Mouse (Mus musculus) ES-Bruce4 (cell line): Measurements from ENCODE around the gene Togaram2. TPM values are rescaled to one million over a fixed set of nuclear protein-coding genes. Genes with fewer than 3 reads are reported as not detected.

ENCODE experiments used
- H3K27ac ChIP-seq: 2 replicates; pipeline ENCODE4 v1.5.1; 2012; ENCODE audit warnings: low read length, inconsistent platforms; ENCODE audit not compliant: insufficient read depth
- H3K27me3 ChIP-seq: 2 replicates; pipeline ENCODE4 v1.6.1; 2012; ENCODE audit warnings: mild to moderate bottlenecking, low read length, inconsistent platforms; ENCODE audit not compliant: control insufficient read depth, poor library complexity, insufficient read depth, severe bottlenecking
- H3K36me3 ChIP-seq: 2 replicates; pipeline ENCODE4 v1.6.1; 2012; ENCODE audit warnings: inconsistent platforms, mild to moderate bottlenecking, low read length, moderate library complexity; ENCODE audit not compliant: control insufficient read depth, poor library complexity, insufficient read depth, severe bottlenecking
- H3K4me1 ChIP-seq: one replicate; pipeline ENCODE4 v1.8.1; 2011; ENCODE audit warnings: low read length; ENCODE audit not compliant: control insufficient read depth, insufficient read depth
- H3K4me3 ChIP-seq: 2 replicates; pipeline ENCODE4 v1.5.1; 2011; ENCODE audit warnings: low read depth, mild to moderate bottlenecking, low read length
- H3K9ac ChIP-seq: 2 replicates; pipeline ENCODE4 v1.6.1; 2012; ENCODE audit warnings: low read depth, mild to moderate bottlenecking, inconsistent platforms; ENCODE audit not compliant: poor library complexity, severe bottlenecking
- H3K9me3 ChIP-seq: replicated peaks from 2 replicates; pipeline ENCODE4 v1.6.1; 2012; ENCODE audit warnings: mild to moderate bottlenecking, low read length, inconsistent platforms; ENCODE audit not compliant: control insufficient read depth, poor library complexity, insufficient read depth, severe bottlenecking
- CTCF ChIP-seq: IDR thresholded peaks from one replicate; pipeline ENCODE4 v1.8.1; 2011; ENCODE audit warnings: low read depth, low read length
- EP300 ChIP-seq: IDR thresholded peaks from 2 replicates; pipeline ENCODE4 v1.6.1; 2011; ENCODE audit warnings: low read depth, low read length; ENCODE audit not compliant: insufficient read depth
- POLR2A ChIP-seq: IDR thresholded peaks from one replicate; pipeline ENCODE4 v1.8.1; 2011; ENCODE audit warnings: low read length; ENCODE audit not compliant: insufficient read depth
- polyA plus RNA-seq: library from polyadenylated mRNA; stranded (reverse); fragments of >200 nt; gene quantifications from 2 replicates; pipeline ENCODE4 v1.2.4, GENCODE M21; 2011; ENCODE audit warnings: low read depth; ENCODE audit not compliant: missing spikeins, insufficient read depth, insufficient read length

Togaram2 gene
- polyA plus RNA-seq, 1 experiment, result not detected

DNA sequence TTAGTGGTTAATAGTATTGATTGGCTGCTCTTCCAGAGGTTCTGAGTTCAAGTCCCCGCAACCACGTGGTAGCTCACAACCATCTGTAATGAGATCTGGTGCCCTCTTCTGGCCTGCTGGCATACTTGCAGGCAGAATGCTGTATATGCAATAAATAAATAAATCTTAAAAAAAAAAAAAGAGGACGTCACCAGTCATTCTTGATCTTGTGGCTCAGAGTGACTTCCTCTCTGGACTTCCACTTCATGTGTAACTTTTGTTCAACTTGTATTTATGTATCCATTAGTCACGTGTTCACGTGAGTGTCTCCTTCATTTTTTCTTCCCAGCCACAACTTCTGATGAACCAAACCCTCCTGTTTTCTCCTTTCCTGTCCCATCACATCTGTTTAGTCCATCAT is 3.5 kb upstream of the Togaram2 start:
- H3K9ac ChIP-seq, result no peak overlapping the region
- H3K4me3 ChIP-seq, result no peak overlapping the region
- H3K36me3 ChIP-seq, result no peaks in the 10 kb centered on the region
- no peaks in the 10 kb centered on the region for H3K4me1 ChIP-seq
- no peaks in the 10 kb centered on the region for H3K27me3 ChIP-seq
- TF ChIP-seq EP300 (no peak), CTCF (peak; percentile 34)
- no peaks in the 10 kb centered on the region for H3K9me3 ChIP-seq
- H3K27ac ChIP-seq, result no peak overlapping the region

DNA sequence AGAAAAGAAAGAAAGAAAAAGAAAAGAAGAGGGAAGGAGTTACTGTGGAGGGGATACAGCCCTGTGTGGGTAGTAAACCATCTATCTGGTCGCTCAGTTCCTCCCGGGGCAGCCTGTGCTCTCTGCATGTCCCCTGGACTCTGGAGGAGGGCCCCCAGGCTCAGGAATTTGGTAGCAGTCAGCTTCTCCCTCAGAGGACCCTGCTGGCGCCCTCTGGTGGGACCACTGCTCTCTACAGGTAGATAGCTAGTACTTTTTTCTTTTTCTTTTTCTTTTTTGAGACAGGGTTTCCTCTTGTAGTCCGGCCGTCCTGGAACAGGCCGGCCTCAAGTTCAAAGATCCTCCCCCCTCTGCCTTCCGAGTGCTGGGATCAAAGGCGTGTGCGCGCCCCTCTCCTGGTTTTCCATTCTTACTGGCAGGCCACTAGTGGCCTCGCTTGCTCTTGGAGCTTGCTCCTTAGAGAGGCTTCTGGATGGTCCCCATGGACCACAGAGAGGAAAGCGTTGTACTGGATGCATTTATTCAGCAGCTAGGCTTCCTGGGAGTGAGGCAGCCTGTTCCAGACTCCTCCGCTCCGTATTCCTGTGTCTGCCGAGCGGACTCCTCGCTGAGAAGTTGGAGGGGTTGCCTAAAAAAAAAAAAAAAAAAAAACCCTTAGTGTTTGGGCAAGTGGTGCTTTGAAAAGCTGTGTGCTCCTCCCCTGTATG is 1.1 kb upstream of the Togaram2 start:
- H3K36me3 ChIP-seq, result no peaks in the 10 kb centered on the region

DNA sequence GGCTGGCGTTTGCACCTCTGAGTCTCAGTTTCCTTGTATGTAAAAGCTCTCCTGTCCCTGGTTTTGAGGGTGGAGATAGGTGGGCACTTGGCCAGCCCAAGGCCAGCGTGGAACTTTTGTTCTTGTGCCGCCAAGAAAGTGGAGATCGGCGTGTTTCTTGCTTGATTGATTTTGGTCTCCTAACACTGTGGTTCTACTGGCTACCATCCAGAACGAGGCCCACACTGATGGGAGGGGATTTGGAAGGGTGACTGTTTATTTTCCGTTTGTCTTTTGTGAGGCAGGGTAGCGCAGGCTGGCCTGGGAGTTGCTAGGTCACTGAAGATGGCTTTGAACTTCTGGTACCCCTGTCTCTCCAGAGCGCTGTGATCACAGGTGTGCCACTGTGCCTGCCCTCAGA is 875 bp downstream of the Togaram2 start:
- H3K27ac ChIP-seq, result no peak overlapping the region

More for the DNA sequence above, 1.1 kb upstream of the Togaram2 start:
- H3K4me1 ChIP-seq, result no peaks in the 10 kb centered on the region
- H3K27ac ChIP-seq, result no peak overlapping the region
- no peak overlapping the region for H3K4me3 ChIP-seq
- no peaks in the 10 kb centered on the region for H3K27me3 ChIP-seq
- no peaks in the 10 kb centered on the region for H3K9me3 ChIP-seq
- TF ChIP-seq CTCF (peak; percentile 60), POLR2A (no peak), EP300 (no peak)
- H3K9ac ChIP-seq, result no peak overlapping the region

DNA sequence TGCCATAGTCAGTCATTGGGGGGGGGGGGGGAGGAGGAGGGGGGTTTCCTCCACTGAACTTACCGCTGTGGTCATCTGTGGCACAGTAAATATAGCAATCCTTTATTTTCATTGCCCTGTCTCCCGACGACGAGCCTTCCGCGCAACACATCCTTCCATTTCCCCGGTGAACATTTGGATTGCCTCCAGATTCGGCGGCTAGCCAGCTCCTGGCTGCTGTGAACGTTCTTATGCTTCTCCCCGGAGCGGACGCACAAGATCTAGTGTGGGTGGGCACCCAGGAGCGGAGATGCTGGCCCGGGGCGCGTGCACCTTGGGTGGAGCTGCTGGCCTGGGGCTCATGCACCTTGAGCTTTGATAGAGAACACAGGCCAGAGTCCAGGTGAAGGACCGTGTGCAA is 1.8 kb downstream of the Togaram2 start:
- Histone ChIP-seq H3K4me1 (no peaks in the 10 kb centered on the region), H3K9ac (no peak overlapping the region), H3K4me3 (peak overlapping the region; percentile 17), H3K27me3 (no peaks in the 10 kb centered on the region), H3K27ac (no peak overlapping the region), H3K36me3 (no peaks in the 10 kb centered on the region), H3K9me3 (no peaks in the 10 kb centered on the region)
- no peak for TF ChIP-seq CTCF

More for the DNA sequence above, 875 bp downstream of the Togaram2 start:
- Histone ChIP-seq H3K36me3 (no peaks in the 10 kb centered on the region), H3K9ac (no peak overlapping the region), H3K27me3 (no peaks in the 10 kb centered on the region), H3K9me3 (no peaks in the 10 kb centered on the region), H3K4me1 (no peaks in the 10 kb centered on the region), H3K4me3 (no peak overlapping the region)
- TF ChIP-seq EP300 (no peak), CTCF (no peak)

DNA sequence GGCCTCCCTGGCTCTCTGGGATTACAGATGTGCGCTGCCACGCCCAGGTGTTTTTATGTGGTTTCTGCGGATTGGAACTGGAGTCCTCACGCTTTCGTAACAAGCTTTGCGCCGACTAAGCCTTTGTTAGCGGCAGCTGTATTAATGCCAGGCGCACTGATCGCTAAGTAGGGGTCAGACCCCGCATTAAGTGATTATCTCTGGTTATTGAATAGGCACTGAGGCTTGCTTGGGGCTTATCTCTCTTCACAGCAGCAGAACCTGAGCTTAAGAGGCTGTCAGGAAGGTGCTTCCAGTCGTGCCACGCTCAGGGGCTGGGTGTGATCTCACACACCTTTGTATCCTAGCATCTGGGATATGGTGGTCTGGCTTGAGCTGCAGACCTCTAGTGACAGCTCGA is 8.6 kb downstream of the Togaram2 start:
- H3K27ac ChIP-seq, result no peak overlapping the region
- no peaks in the 10 kb centered on the region for H3K27me3 ChIP-seq
- H3K9me3 ChIP-seq, result no peaks in the 10 kb centered on the region
- H3K9ac ChIP-seq, result no peak overlapping the region
- H3K4me1 ChIP-seq, result no peaks in the 10 kb centered on the region
- TF ChIP-seq POLR2A (no peak), CTCF (no peak), EP300 (no peak)
- no peak overlapping the region for H3K4me3 ChIP-seq
- no peaks in the 10 kb centered on the region for H3K36me3 ChIP-seq

DNA sequence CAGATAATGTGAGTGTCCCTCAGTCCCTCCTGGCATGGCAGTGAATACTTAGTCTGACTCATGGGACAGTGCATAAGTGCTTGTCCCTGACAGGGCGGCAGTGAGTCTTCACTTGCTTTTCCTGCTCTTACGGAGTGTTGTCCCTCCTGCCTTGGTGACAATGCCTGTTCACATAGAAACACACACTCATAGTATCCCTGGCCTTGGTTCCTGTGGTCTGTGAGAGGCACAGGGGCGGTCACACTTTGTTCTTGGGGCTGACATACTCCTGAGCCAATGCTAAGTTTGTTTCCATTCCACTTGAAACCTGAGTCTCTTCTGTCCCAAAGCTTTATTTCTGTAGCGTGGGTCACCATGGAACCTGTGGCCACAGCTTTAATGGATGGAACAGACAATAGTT is 9.3 kb downstream of the Togaram2 start:
- Histone ChIP-seq H3K4me1 (no peaks in the 10 kb centered on the region), H3K27me3 (no peaks in the 10 kb centered on the region), H3K4me3 (no peak overlapping the region), H3K36me3 (no peaks in the 10 kb centered on the region), H3K9ac (no peak overlapping the region), H3K27ac (no peak overlapping the region), H3K9me3 (no peaks in the 10 kb centered on the region)
- TF ChIP-seq EP300 (no peak), POLR2A (no peak), CTCF (no peak)
